Mouse (Mus musculus): ENCODE data around the gene Zfhx3. TPM values are rescaled to one million over a fixed set of nuclear protein-coding genes. Genes with fewer than 3 reads are reported as not detected.

The Zfhx3 gene
- polyA plus RNA-seq, 2 experiments = 14.4 to 26.1 TPM

- Histone ChIP-seq H3K9ac (ENCODE audit: low read depth, low read length, severe bottlenecking) (no peak overlapping the region), H3K4me3 (replicated peaks; ENCODE audit: low read length) (no peak overlapping the region), H3K36me3 (ENCODE audit: control insufficient read depth, insufficient read depth, low read length) (peaks cover 60% of the 10 kb centered on the region), H3K9me3 (ENCODE audit: control insufficient read depth, low read length) (no peaks in the 10 kb centered on the region), H3K4me1 (ENCODE audit: control insufficient read depth, insufficient read depth, low read length) (peaks cover 7% of the 10 kb centered on the region), H3K27ac (replicated peaks; ENCODE audit: low read depth, low read length) (0 out of 2 replicates have a peak overlapping the region, but pooled peaks have one; percentile 13), H3K27me3 (ENCODE audit: control insufficient read depth, insufficient read depth, low read length) (no peaks in the 10 kb centered on the region), H3K4me2 (replicated peaks; ENCODE audit: low read depth, low read length, severe bottlenecking) (no peak overlapping the region)
- no peak for TF ChIP-seq POLR2A (IDR thresholded peaks at IDR 0.05; ENCODE audit: borderline replicate concordance, extremely low read depth, insufficient read depth, insufficient read length)
- ATAC-seq (ENCODE audit: low FRiP score, low read depth) (no peak), DNase-seq (ENCODE audit: low spot score) (peak; percentile 33)
- 65% methylated on average over 18 of the region's 18 CpGs for WGBS
These were observed 993.6 kb downstream of the Zfhx3 start for GRCm38 (mm10) chr8:108935834-108936694.

GRCm38 (mm10) chr8:108936695-108937448, 994.4 kb downstream of the Zfhx3 start:
- DNase-seq (ENCODE audit: low spot score) = no peak
- no peak for ATAC-seq (ENCODE audit: low FRiP score, low read depth)
- no peak overlapping the region for H3K9ac ChIP-seq (ENCODE audit: low read depth, low read length, severe bottlenecking)
- peaks cover 62% of the 10 kb centered on the region for H3K36me3 ChIP-seq (ENCODE audit: control insufficient read depth, insufficient read depth, low read length)
- TF ChIP-seq POLR2A (IDR thresholded peaks at IDR 0.05; ENCODE audit: borderline replicate concordance, extremely low read depth, insufficient read depth, insufficient read length) = no peak
- H3K4me2 ChIP-seq (replicated peaks; ENCODE audit: low read depth, low read length, severe bottlenecking) = no peak overlapping the region
- WGBS = 77% methylated on average over 19 of the region's 19 CpGs
- no peaks in the 10 kb centered on the region for H3K9me3 ChIP-seq (ENCODE audit: control insufficient read depth, low read length)
- no peaks in the 10 kb centered on the region for H3K27me3 ChIP-seq (ENCODE audit: control insufficient read depth, insufficient read depth, low read length)
- 0 out of 2 replicates have a peak overlapping the region, but pooled peaks have one; percentile 13 for H3K27ac ChIP-seq (replicated peaks; ENCODE audit: low read depth, low read length)
- no peak overlapping the region for H3K4me3 ChIP-seq (replicated peaks; ENCODE audit: low read length)
- H3K4me1 ChIP-seq (ENCODE audit: control insufficient read depth, insufficient read depth, low read length) = peaks cover 7% of the 10 kb centered on the region

GRCm38 (mm10) chr8:108937904-108938455, 995.5 kb downstream of the Zfhx3 start:
- Histone ChIP-seq H3K4me3 (replicated peaks; ENCODE audit: low read length) (no peak overlapping the region), H3K9me3 (ENCODE audit: control insufficient read depth, low read length) (no peaks in the 10 kb centered on the region), H3K27ac (replicated peaks; ENCODE audit: low read depth, low read length) (no peak overlapping the region), H3K9ac (ENCODE audit: low read depth, low read length, severe bottlenecking) (no peak overlapping the region), H3K36me3 (ENCODE audit: control insufficient read depth, insufficient read depth, low read length) (peaks cover 63% of the 10 kb centered on the region), H3K4me1 (ENCODE audit: control insufficient read depth, insufficient read depth, low read length) (peaks cover 7% of the 10 kb centered on the region), H3K4me2 (replicated peaks; ENCODE audit: low read depth, low read length, severe bottlenecking) (no peak overlapping the region), H3K27me3 (ENCODE audit: control insufficient read depth, insufficient read depth, low read length) (no peaks in the 10 kb centered on the region)
- DNase-seq (ENCODE audit: low spot score) (no peak), ATAC-seq (ENCODE audit: low FRiP score, low read depth) (no peak)
- WGBS = 50% methylated on average over 8 of the region's 8 CpGs
- no peak for TF ChIP-seq POLR2A (IDR thresholded peaks at IDR 0.05; ENCODE audit: borderline replicate concordance, extremely low read depth, insufficient read depth, insufficient read length)

- Histone ChIP-seq H3K27me3 (ENCODE audit: control insufficient read depth, insufficient read depth, low read length) (no peaks in the 10 kb centered on the region), H3K27ac (replicated peaks; ENCODE audit: low read depth, low read length) (no peak overlapping the region), H3K4me3 (replicated peaks; ENCODE audit: low read length) (no peak overlapping the region), H3K36me3 (ENCODE audit: control insufficient read depth, insufficient read depth, low read length) (peaks cover 71% of the 10 kb centered on the region), H3K9me3 (ENCODE audit: control insufficient read depth, low read length) (no peaks in the 10 kb centered on the region), H3K4me2 (replicated peaks; ENCODE audit: low read depth, low read length, severe bottlenecking) (no peak overlapping the region), H3K9ac (ENCODE audit: low read depth, low read length, severe bottlenecking) (no peak overlapping the region), H3K4me1 (ENCODE audit: control insufficient read depth, insufficient read depth, low read length) (peaks cover 13% of the 10 kb centered on the region)
- 72% methylated on average over 8 of the region's 8 CpGs for WGBS
- no peak for DNase-seq (ENCODE audit: low spot score)
- no peak for ATAC-seq (ENCODE audit: low FRiP score, low read depth)
- no peak for TF ChIP-seq POLR2A (IDR thresholded peaks at IDR 0.05; ENCODE audit: borderline replicate concordance, extremely low read depth, insufficient read depth, insufficient read length)
These were observed 1000.2 kb downstream of the Zfhx3 start for GRCm38 (mm10) chr8:108942686-108943085.

- ATAC-seq (ENCODE audit: low FRiP score, low read depth) = peak; percentile 60; the same call in 1 of the 2 replicates
These were observed 1000.7 kb downstream of the Zfhx3 start for GRCm38 (mm10) chr8:108943132-108943531.

More at GRCm38 (mm10) chr8:108943132-108943531, 1000.7 kb downstream of the Zfhx3 start:
- no peak overlapping the region for H3K9ac ChIP-seq (ENCODE audit: low read depth, low read length, severe bottlenecking)
- H3K27ac ChIP-seq (replicated peaks; ENCODE audit: low read depth, low read length) = no peak overlapping the region; the same call in 1 of the 2 replicates
- H3K36me3 ChIP-seq (ENCODE audit: control insufficient read depth, insufficient read depth, low read length) = peaks cover 72% of the 10 kb centered on the region
- 68% methylated on average over 11 of the region's 11 CpGs for WGBS
- no peak overlapping the region for H3K4me2 ChIP-seq (replicated peaks; ENCODE audit: low read depth, low read length, severe bottlenecking)
- H3K4me3 ChIP-seq (replicated peaks; ENCODE audit: low read length) = no peak overlapping the region
- no peaks in the 10 kb centered on the region for H3K27me3 ChIP-seq (ENCODE audit: control insufficient read depth, insufficient read depth, low read length)
- H3K4me1 ChIP-seq (ENCODE audit: control insufficient read depth, insufficient read depth, low read length) = peaks cover 13% of the 10 kb centered on the region
- DNase-seq (ENCODE audit: low spot score) = peak; percentile 29
- no peak for TF ChIP-seq POLR2A (IDR thresholded peaks at IDR 0.05; ENCODE audit: borderline replicate concordance, extremely low read depth, insufficient read depth, insufficient read length)
- 0 out of 2 replicates have a peak, but pooled peaks cover 2% of the 10 kb centered on the region for H3K9me3 ChIP-seq (ENCODE audit: control insufficient read depth, low read length)
